Mouse (Mus musculus) Patski (cell line): ENCODE data around the gene Mlx. TPM values are rescaled to one million over a fixed set of nuclear protein-coding genes. Genes with fewer than 3 reads are reported as not detected.

Source experiments
- ATAC-seq: fragments of 100-300 bp; one replicate; pipeline ENCODE4 v1.8.0; 2021
- CTCF ChIA-PET: fragments of 350-600 bp; sonication (Branson Sonifier 250); formaldehyde crosslinking; loops from one replicate; lab custom pipeline; 2022; ENCODE audit warnings: inconsistent platforms; lab: Charles Lee
- POLR2A ChIA-PET: fragments of 350-600 bp; sonication (Branson Sonifier 250); formaldehyde crosslinking; loops from one replicate; lab custom pipeline; 2022; ENCODE audit warnings: antibody characterized with exemption, inconsistent platforms; lab: Charles Lee
- DNase-seq: peaks from one replicate; pipeline ENCODE4 v3.0.0-alpha.2; 2011; ENCODE audit warnings: low read depth, low spot score
- H3K27me3 ChIP-seq: fragments of 371-371 bp; one replicate; pipeline ENCODE4 v1.5.1; 2021
- CTCF ChIP-seq: fragments of 100-300 bp; IDR thresholded peaks from one replicate; pipeline ENCODE4 v1.5.1; 2021
- in situ Hi-C: fragments of 300-500 bp; cut with MboI; formaldehyde crosslinking; loops from 3 replicates; pipeline ENCODE4 v1.11.1; 2018; ENCODE audit warnings: low pct_unique_long_range_greater_than_20kb, mixed read lengths
- polyA plus RNA-seq: library from polyadenylated mRNA; unstranded; gene quantifications from one replicate; pipeline ENCODE4 v1.2.3, GENCODE M21; 2021

Gene Mlx
- 44.5 TPM for polyA plus RNA-seq

DNA sequence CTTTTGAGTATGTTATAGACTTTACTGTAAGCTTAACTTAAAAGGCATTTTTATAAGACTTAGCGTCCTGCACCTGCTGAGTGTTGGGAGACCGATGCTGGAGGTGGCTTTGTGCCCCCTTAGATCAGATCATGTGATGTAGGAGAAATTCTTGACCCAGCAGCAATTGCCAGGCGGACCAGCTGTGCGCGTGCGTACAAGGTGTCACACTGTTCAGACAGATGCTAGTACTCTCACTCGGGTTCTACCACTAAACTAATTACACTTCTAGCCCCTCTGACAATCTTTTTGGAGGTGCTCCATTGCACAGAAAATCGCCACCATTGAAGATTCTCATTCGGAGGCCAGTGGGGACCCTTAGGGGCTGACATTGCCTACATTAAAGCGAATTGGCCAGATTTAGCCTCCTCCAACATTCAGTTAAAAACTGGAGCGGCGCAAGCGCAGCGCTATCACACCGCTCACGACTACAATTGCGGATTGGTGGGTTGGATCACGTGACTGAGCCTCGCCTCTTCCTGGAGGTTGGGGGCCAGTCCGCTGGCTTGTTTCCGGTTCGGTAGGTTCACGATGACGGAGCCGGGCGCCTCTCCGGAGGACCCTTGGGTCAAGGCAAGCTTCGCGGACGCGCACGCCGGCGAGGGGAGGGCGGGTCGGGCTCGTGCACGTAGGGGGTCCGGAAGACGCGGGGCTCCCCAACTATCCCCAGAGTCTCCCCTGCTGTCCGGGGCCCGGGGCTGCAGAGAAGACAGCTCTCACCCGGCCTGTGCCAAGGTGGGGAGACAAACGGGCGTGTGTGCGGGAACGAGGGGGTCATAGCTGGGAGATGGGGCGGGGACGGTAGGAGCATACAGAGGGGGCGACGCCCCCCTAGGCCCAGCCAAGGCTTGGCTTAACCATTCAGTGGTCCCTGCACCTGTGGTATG lies at the start of gene Mlx:
TSS of gene Mlx (plus strand) at position 522 of the 926 bp plus-strand sequence.
- ATAC-seq (peak; percentile 44), DNase-seq (peak; percentile 68)
- no peak for TF ChIP-seq CTCF
- CTCF ChIA-PET, result interaction anchor here (0.8 to 1.7 kb wide), 4 partner anchors 8 to 90 kb away, joined by 3 to 5 read pairs (median 4); partner anchors contain the start of genes Plekhh3 and Psmc3ip
- POLR2A ChIA-PET, result interaction anchor here (0.6 to 1.6 kb wide), 5 partner anchors 24 to 172 kb away, joined by 3 to 5 read pairs (median 4); partner anchors contain the start of genes Retreg3 and Tubg1
- no peaks in the 10 kb centered on the region for H3K27me3 ChIP-seq
- in situ Hi-C loops, result no loop called here

DNA sequence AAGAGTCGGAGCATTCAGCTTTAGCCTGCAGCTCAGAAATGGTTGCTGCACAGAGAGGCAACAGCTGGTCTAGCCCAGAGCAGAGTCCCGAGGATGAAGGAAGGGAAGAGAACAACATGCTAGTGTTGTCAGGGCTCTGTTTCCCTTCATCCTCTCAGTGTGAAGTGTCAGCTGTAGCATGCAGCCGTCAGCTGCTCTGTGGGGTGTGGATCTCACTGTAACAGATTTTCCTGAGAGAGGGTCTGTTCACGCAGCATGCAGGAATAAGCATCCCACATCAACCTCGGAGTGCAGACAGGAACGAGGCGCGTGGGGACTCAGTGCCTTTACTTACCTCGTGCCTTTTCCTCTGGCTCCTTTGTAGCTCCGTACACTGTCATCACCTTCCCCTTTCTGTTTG lies 49.3 kb upstream of the Mlx start:
- ChIA-PET POLR2A (interaction anchor here (1.1 kb wide), 1 partner anchor 22 kb away, joined by 3 read pairs; no protein-coding TSS in a partner anchor), CTCF (interaction anchor here (0.8 to 1.8 kb wide), 4 partner anchors 15 to 22 kb away, joined by 3 to 8 read pairs (median 4); no protein-coding TSS in a partner anchor)
- in situ Hi-C loops, result no loop called here
- no peak for TF ChIP-seq CTCF
- ATAC-seq, result no peak
- DNase-seq, result no peak
- H3K27me3 ChIP-seq, result no peaks in the 10 kb centered on the region

GRCm38 (mm10) chr11:101045826-101046225 lies 41.3 kb upstream of the Mlx start:
- no peak for TF ChIP-seq CTCF
- no peak for DNase-seq
- CTCF ChIA-PET, result interaction anchor here (0.9 kb wide), 1 partner anchor 16 kb away, joined by 3 read pairs; no protein-coding TSS in a partner anchor
- no peak for ATAC-seq
- POLR2A ChIA-PET, result no interaction called here
- in situ Hi-C loops, result no loop called here
- H3K27me3 ChIP-seq, result no peaks in the 10 kb centered on the region

DNA sequence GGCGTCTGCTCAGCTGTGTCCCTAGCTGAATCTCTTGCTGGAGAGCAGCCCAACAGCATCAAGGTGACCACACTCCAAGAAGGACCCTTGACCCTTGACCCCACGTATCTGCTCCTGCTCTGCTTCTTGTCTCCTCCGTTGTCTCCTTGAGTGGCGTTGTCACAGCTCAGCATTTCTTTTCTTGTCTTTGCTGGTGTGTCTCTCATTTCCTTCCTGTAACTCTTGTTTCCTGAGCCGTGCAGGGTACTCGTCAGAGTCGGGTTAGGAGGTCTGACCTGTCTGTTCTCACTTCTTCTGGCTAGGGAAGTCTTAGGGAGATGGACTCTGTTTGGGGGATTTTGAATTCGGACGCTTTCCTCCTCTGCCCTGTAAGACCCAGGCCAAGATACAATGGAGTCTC lies 40.6 kb upstream of the Mlx start:
- in situ Hi-C loops, result no loop called here
- POLR2A ChIA-PET, result no interaction called here

GRCm38 (mm10) chr11:101047502-101047901 lies 39.6 kb upstream of the Mlx start:
- DNase-seq (no peak), ATAC-seq (no peak)
- TF ChIP-seq CTCF, result no peak
- no peaks in the 10 kb centered on the region for H3K27me3 ChIP-seq
- ChIA-PET POLR2A (interaction anchor here (0.8 to 1.2 kb wide), 2 partner anchors 22 to 31 kb away, joined by 4 read pairs; partner anchors contain the start of gene Naglu), CTCF (interaction anchor here (1.0 kb wide), 2 partner anchors 49 to 101 kb away, joined by 3 to 4 read pairs; no protein-coding TSS in a partner anchor)
- in situ Hi-C loops, result no loop called here

More for the DNA sequence above, 40.6 kb upstream of the Mlx start:
- ATAC-seq, result no peak
- CTCF ChIA-PET, result interaction anchor here (0.9 kb wide), 1 partner anchor 17 kb away, joined by 3 read pairs; no protein-coding TSS in a partner anchor
- TF ChIP-seq CTCF, result no peak
- no peak for DNase-seq
- no peaks in the 10 kb centered on the region for H3K27me3 ChIP-seq

GRCm38 (mm10) chr11:101050359-101050758 lies 36.7 kb upstream of the Mlx start:
- CTCF ChIA-PET, result interaction anchor here (1.3 kb wide), 1 partner anchor 10 kb away, joined by 3 read pairs; no protein-coding TSS in a partner anchor
- no peaks in the 10 kb centered on the region for H3K27me3 ChIP-seq
- POLR2A ChIA-PET, result interaction anchor here (1.0 kb wide), 1 partner anchor 39 kb away, joined by 3 read pairs; no protein-coding TSS in a partner anchor
- ATAC-seq, result no peak
- in situ Hi-C loops, result no loop called here
- no peak for TF ChIP-seq CTCF
- DNase-seq, result no peak

DNA sequence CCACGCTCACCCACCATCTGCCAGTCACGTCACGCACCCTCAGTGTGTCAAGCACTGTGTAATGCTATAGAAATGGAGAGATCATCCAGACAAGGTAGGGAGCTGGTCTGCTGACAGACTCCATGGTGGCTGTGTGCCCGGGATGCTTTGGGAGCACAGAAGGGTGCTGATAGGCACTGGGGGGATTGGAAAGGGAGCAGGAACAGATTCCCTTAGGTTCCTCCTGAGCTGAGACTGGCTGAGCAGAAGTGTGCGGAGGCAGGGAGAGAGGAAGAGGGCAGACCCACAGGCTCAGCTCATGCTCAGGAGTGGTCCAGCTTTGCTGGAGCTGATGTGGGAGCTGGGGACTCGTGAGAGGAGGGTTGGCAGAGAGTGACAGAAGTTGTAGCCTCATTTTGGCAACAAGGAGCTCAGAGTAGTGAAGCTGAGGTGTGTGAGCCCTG lies 36.0 kb upstream of the Mlx start:
- no peak for TF ChIP-seq CTCF
- no peak for DNase-seq
- ChIA-PET POLR2A (interaction anchor here (1.0 kb wide), 2 partner anchors 13 to 40 kb away, joined by 3 read pairs; no protein-coding TSS in a partner anchor), CTCF (interaction anchor here (0.9 to 1.3 kb wide), 4 partner anchors 8 to 19 kb away, joined by 3 to 5 read pairs (median 3); no protein-coding TSS in a partner anchor)
- no peaks in the 10 kb centered on the region for H3K27me3 ChIP-seq
- in situ Hi-C loops, result no loop called here
- ATAC-seq, result no peak

DNA sequence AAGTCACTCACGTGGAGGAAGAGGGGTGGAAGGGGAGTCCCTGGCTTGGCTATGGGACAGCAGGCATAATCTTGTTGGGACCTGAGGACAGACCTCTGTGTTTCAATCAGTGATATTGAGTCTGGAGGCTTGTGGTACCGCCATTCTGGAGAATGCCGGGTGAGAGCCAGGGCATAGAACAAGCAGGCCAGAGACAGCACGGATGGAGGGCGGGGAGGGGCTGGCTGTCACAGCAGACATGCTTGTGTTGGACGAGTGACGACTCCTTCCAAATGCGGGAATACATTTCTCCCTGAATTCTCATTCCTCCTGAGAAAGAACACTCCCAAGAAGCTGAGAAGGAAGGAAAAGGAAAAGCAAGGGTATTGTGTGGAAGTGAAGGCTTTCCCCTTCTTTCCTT lies 35.5 kb upstream of the Mlx start:
- POLR2A ChIA-PET, result interaction anchor here (0.6 to 1.0 kb wide), 3 partner anchors 12 to 41 kb away, joined by 3 read pairs; no protein-coding TSS in a partner anchor
- in situ Hi-C loops, result no loop called here

DNA sequence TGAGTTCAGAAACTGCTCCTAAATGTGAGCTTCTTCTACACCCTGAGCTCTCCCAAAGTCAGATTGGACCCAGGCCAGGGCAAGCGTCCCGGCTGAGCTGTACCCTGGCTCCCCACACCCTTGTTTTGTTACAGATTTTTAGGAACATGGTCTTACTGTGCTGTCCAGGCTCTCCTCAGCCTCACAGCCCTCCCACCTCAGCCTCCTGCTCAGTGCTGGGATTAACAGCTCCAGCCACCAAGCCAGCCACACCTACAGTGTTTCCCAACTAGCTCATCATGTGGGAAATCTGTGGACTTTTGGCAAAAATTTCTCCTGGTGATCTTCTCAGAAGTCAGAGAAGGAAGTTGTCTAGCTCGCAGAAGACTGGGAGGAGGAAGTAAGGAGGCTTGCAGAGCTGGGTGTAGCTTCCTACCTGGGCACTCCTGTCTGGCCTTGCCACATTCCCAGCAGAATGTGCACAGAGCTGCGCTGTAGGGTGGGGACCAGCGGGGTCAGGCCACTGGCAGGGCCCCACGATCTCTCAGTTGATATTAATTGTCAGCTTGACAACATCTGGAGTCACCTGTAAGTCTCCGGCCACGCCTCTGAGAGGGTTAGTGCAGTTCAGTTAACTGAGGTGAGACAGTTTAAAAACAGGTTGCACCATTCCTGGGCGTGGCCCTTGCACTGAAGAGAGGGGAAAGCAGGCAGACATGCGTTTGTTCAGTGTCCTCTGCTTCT lies 34.2 kb upstream of the Mlx start:
- no peak for TF ChIP-seq CTCF
- ChIA-PET POLR2A (interaction anchor here (1.4 kb wide), 1 partner anchor 13 kb away, joined by 4 read pairs; no protein-coding TSS in a partner anchor), CTCF (interaction anchor here (0.8 to 1.0 kb wide), 2 partner anchors 11 to 69 kb away, joined by 3 read pairs; no protein-coding TSS in a partner anchor)
- ATAC-seq (no peak), DNase-seq (no peak)
- in situ Hi-C loops, result no loop called here
- H3K27me3 ChIP-seq, result no peaks in the 10 kb centered on the region

More for the DNA sequence above, 35.5 kb upstream of the Mlx start:
- no peak for DNase-seq
- CTCF ChIA-PET, result interaction anchor here (0.9 to 1.3 kb wide), 4 partner anchors 9 to 19 kb away, joined by 3 to 5 read pairs (median 3); no protein-coding TSS in a partner anchor
- H3K27me3 ChIP-seq, result no peaks in the 10 kb centered on the region
- ATAC-seq, result no peak
- no peak for TF ChIP-seq CTCF
